Mouse (Mus musculus) kidney, postnatal 10 days (tissue): ENCODE data around the gene Ntm.

Source experiments
- DNase-seq: peaks from one replicate; pipeline ENCODE4 v3.0.0; 2021; ENCODE audit warnings: mixed read lengths

Gene Ntm

DNA sequence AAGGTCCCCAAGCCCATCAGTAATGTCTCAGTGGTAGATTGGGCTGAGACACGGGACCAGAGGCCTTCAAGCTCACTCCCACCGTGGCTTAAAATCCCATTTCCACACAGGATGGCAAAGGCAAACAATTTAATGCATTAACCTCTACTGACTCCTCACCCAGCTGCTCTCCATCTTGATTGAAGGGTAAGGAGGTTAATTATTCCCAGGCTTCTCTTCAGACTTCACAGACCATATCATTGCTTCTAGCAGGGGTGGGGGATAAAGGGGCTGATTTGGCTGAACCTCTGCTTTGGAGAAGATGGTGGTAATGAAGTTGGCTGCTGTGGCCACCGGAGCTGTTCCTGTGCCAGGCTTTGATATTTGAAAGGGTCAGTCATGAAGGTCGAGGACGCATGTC is 754.8 kb downstream of the Ntm start:
- no peak for DNase-seq

DNA sequence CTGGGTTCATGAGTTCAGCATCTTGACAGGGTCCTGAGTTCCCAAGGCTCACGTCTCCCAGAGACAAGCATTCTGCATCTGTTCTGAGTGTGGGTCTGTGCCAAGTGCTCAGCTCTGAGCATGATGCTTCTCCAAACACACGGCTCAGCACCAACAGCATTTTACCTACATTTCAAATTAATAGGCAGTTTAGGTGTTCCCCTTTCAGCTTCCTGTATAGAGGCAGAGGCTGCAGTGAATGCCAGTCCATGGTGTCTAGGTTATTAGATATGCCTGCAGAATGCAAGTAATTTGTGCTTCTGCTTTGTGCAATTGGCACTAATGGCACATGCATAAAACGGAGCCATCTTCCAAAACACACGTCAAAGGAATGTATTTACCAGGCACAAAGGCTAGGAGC is 757.3 kb downstream of the Ntm start:
- no peak for DNase-seq

DNA sequence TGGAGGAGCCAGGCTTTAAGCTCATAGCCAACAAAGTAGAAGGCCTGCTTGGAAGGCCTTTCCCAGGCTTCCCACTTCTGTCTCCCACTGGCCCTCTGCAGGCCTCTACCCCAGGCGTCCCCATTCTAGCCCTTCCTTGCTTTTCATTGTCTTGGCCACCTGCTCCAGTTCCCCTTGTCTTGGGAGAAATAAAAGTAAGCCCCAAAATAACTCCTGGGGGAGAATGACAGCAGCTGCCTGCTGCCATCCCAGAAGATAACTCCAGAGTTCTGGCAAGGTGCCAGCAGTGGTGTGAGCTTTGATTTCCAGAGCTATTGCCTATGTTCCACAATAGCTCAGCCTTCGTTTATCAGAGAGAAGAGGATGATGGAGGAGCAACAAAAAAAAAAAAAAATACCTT is 760.7 kb downstream of the Ntm start:
- DNase-seq, result peak; percentile 12

DNA sequence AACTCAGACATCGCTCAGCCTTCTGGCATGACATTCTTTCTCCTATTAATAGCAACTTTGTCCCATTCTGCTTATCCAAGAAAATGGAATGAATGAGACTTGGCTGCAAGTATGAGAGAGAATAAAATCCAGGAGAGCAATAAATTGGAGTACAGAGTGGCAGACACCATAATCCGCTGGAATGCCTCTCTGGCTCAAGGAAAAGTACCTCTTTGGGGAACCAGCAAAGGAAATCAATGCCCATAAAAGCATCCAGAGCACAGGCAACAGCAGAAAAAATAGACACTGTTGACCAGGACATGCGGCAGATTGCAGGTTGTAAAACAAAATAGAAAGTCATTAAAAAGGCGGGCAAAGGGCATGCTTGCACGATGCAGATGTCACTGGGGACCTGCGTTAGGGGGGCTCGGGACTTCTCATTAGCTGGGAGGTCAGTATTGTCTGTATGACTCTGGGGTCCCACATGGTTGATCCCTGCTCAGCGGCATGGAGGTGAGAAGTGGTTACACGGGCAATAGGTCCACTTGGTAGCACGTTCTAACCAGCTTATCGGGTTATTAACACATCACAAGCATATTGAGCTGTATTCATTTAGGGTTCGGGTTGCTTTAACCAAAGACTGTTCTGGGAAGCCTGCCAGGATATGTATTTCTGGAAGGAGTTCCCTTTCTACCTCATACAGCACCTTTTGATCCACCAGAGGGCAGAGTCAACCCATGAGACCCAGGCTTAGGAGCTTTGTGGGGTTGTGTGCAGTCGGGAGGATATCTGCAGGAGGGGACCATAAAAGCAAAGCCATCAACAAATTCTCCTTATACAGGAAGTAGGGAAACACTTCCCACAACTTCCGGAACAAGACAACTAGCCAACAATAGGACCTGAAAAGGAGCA is 761.5 kb downstream of the Ntm start:
- peak; percentile 69 for DNase-seq

DNA sequence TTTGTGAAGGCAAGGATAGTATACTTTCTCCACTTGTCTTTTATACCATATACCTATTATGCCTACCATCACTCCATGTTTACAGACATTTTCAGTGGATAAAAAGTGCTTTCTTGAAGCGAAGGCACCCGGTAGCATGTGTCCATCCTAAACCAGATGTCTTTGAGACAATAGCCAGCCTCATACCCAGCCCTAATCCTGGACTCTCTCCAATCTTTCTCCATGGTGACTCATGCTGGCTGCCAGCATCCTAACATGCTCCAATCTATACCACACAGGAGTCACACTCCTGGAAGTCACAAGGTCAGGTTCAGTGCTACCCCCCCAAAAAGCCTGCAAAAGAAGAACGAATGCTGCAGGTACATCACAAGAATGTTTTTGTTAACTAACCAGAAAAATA is 765.9 kb downstream of the Ntm start:
- DNase-seq, result no peak

DNA sequence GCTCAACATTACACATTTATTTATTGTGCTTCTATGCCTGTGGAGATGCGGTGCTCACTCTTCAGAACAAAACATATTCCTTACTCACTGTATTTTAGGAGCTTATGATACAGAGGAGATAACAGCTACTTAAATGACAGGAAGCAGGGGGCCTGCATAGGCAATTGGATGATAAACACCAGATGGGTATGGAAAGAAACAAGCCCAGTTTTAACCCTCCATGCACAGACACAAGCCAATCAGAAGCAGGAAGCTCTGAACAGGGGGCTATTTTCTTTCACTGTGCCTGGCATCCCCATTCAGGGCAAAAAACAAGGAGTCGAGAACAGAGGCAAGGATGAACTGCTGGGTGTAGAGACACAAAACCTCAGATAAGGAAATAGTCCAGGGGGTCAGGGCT is 768.7 kb downstream of the Ntm start:
- no peak for DNase-seq

DNA sequence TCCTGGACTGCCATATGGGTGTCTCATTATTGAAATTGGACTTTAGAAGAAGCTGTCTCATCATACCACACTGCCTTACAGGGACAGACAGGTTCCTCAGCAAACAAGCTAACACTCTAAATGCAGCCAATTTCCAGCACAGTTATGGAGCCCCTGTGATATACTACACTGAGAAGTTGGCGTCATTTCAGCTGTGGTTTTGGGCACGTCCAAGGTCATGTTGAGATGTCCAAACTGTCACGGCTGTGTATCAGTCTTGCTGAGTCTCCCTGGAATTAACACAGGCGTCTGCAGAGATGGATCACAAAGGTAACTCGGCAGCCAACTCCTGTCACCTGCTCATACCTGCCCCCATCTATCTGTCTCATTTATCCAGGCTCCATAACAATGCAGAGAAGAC is 779.9 kb downstream of the Ntm start:
- DNase-seq, result no peak

DNA sequence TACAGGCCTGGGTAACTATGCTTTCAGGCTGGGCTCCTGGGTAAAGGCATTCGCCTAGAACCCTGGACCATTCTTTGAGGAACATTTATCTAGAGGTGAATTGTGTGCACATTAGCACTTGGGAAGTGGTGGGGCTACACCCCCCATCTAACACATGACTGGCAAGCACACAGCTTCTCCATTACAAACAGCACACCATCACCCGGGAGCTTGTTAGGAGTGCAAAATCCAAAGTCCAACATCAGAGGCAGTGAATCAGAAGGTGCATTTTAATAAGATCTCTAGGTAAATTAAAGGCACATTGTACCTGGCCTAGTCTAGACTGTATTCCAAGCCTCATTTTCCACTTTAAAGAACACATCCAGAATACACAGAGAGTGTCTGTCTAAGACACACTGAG is 781.3 kb downstream of the Ntm start:
- peak; percentile 12 for DNase-seq

DNA sequence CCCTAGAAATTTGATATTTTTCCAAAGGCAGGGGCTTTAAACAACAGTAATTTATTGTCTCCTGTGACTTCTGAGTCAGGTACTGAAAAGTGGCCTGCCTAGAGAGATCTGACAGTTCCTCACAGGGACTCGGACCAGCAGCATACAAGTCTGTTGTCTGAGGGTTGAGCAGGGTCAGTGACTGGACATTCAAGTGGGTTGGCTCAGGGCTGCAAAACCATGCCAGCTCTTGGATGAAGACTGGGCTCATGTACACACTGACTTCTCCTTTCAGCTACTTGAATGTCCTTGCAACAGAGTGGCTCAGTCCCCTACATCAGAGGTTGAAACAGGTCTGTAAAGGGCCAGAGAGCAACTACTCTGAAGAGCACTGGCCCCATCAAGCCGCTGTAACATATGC is 797.2 kb downstream of the Ntm start:
- DNase-seq, result no peak

DNA sequence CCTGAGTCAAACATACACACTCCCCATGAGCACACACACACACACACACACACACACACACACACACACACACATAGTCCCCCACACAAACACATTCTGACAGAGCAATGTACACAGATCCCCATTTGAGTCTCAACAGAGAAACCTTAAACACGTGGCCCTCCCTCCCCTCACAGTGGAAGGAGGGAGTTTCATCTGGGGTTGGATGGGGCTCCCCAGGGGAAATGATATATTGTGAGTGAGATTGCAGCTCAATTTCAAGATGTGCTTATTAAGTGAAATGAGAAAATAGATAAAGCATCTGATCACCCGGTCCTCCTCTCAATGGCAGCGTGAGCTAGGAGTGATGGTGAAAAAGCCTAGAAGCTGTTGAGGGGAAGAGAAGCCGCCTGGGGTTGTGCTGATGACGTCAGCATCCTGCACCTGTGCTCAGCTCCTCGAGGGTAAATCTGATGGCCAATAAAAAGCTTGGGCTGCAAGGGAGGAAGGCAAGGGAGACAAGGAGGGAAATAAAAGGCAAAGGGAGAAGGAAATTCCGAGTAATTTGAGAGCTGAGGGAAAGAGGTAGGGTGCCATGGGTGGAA is 801.8 kb downstream of the Ntm start:
- DNase-seq, result no peak

DNA sequence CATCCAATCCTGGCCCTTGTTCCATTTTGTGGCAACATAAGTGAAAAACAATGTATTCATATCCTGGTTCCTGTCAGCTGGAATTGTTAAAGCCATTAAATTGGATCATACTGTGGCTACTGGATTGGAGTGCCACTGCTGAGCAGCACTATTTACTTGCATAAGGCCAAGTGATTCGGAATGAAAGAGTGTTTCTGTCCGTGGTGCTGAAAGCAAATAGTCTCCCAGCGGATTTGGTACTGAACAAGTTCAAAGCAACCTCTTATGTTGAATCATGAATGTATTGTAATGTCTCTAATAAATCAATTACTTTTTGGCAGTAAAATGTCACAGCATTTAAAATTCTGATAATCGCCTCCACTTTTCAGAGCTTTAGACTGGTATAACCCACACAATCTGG is 817.0 kb downstream of the Ntm start:
- DNase-seq, result peak; percentile 72

DNA sequence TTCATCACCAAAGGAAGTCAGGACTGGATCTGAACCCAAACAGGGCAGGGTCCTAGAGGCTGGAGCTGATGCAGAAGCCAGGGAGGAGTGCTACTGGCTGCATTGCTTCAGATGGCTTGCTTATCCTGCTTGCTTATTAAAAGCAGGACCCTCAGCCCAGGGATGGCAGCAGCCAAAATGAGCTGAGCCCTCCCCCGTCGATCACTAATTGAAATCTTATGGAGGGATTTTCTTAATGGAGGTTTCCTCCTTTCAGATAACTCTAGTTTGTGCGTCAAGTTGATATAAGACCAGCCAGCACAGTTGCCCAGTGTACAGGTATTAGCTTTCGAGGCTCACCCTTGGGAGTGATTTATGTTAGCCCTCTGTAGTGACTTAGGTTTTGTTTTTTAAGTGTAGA is 826.9 kb downstream of the Ntm start:
- no peak for DNase-seq

DNA sequence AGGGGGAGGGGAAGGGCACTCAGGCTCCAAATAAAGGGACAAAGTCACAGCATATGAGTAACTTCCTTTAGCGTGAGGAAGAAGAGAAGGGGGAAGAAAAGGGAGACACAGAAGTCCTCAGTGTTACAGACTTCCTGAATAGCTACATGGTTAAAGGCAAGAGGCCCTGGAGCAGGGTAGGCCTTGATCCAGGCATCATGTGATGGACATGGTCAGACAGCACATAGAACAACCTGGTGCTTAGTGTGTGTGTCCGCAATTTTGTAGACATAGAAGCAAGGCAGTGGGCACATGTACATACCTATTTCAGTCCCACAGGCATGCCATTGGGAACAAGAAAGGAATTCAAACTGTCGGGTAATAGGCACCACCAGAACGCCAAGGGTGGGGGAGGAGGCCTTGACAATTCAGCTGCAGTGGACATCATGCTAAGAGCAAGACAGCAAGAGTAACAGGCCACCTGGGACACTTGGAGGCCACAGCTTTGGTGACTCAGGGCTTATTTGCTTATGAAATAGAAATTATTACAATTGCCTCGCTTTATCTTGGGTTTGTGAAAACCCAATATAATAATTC is 832.1 kb downstream of the Ntm start:
- no peak for DNase-seq

DNA sequence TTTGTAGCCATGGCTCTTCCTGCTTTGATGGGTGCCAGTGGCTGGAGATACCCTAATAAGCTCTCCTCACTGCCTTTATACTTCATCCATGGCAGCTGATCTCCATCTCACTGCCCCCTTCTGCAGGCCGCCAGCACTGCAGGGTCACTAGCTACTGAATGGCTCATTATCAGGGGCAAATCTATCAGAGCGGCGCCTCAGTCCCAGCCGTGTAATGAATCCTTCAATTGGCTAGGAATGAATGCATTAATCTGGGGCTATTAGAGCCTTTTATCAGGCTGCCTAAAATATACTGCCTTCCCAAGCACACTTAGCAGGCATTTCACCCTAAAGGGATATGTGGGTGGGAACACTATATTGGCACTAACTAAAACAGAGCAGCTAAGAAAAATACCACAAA is 832.6 kb downstream of the Ntm start:
- no peak for DNase-seq

DNA sequence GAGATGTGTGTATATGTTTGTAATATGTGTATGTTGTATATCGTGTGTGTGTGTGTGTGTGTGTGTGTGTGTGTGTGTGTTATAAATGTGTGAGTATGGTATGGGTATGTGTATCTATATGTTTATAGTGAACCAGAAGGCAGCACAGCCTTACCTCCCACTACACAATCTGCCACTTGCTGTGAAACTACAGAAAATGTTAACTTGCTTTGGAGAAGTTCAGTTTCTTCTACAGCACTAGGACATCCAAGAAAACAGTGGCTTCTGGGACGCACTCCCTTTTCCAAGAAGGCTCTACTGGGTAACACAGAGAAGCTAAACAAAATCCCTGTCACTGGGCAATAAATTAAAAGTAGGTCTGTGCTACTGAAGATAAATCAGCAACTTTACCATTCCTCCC is 834.5 kb downstream of the Ntm start:
- no peak for DNase-seq

DNA sequence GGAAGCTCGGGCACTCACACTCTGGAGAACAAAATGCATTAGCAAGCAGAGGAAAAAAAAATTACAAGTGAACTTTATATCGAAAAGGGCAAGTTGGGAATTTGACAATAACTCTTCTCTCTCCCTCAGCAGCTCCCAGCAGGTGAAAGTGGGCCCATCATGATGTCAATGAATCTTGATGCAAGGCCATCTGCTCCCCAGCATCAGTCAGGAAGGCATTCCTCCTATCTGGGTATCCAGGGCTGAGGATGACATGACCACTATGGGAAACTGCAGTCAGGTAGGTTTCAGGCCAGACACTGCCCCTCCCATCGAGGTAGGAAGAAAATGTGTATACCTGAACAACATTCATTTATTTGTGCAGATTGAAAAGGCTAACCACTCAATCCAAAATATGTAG is 838.5 kb downstream of the Ntm start:
- DNase-seq, result no peak

DNA sequence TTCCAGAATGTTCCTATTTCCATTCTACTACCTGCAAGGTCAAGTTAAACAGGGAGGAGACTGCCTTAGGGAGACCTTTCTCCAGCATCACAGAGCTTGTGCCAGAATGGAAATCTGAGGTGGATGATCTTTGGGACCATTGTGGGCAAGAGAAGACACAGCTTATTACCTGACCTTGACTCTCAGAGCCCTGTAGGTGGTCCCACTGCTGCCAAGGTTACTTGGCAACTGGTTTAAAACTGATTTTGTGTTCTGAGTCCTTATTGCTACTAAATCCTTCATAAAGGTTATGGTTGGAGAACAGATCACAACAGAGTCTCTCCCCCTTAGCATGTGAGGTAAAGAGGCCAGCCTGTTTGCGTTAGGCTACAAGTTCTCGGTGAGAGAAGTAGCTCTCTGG is 839.1 kb downstream of the Ntm start:
- DNase-seq, result no peak

DNA sequence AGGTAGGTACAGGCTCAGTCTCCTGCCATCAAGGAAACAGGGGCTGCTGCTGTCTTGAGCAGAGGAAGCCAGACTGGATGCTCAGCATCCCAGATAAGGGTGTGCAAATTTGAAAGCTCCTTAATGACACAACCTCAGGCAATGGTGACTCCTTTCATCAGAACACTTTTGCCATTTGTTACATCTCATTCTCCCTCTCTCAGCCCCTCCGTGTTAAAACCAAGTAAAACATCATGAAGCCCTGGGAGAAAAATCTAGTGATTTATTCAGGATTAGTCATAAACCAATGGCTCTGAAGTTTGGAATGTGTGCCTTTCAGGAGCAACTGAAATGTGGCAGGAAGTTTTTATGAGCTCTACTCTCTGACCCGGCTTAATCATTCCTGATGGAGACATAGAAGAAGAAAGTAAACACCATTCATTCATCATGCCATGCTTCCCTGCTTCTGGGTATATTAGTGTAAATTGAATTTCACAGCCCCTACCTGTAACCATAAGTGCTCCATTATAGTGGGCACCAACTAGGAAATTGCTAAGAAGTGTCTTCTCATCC is 845.3 kb downstream of the Ntm start:
- no peak for DNase-seq

DNA sequence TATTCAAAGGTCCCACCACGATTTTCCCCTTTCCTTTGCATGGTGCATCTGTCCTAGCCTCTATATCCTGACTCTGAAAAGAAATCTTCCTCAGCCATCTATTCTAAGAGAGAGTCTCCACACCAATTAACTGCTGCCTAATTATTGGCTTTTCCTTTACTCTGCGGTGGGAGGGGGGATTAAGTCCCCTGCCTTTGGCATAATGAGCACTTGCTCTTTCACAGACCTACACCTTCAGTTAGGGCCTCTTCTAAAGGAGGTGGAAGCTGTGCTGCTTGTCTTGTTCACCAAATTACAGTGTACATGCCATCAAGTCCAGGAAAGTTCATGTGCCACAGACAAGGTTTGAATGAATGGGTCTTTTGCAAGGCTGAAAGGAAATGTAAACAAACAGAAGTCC is 847.6 kb downstream of the Ntm start:
- no peak for DNase-seq

DNA sequence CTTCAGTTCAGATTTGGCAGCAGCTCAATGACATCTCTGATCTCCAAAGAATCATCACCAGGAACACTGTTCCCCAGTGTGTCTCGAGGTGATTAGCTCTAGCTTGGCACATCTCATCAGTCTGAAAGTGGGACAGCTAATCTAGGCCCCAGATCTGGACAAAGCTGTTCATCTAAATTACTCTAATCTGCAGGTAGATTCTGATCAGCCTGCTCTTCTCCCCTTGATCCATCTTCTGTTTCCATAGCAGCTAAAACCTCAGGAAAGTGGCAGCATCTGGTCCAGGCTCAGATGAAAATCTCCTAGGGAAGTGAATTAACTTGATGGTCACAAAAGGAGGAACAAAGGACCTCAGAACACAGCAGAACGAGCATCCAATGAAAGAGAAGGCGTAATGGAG is 856.2 kb downstream of the Ntm start:
- DNase-seq, result no peak

DNA sequence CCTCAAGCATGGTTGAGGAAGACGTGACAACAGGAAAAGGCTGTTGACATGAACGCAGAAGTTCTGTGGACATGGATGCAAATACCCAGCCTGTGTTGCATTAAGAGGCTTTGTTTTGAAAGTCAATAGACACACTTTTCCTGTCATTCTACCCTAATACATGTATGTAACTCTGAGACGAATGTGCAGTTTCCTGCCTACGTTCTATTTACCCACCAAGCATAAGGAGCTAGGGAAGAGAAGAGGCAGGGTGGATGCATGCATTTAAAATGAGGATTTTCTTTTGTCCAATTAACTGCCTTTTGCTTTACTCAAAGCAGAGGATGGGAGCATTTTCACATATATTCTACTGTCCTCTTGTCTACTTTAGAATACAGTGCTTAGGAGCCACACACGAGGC is 858.5 kb downstream of the Ntm start:
- no peak for DNase-seq

DNA sequence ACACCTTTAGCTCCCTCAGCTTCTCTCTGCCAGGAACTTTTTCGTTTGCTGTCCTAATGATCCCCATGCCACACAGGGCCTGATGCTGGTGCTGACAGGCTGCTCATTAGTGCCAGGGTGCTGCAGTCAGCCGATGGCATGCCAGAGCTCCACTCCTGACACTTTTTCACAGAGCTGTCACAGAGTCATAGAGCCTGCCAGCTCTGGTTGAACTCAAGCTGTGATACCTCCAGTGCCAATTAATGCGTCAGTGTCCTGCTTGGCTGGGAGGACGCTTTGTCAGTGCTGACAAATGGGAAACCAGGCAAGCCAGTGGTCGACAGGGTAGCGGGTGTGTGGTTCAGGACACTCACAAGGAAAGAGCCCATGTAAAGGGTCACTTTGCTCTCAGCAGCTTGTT is 858.9 kb downstream of the Ntm start:
- DNase-seq, result no peak

DNA sequence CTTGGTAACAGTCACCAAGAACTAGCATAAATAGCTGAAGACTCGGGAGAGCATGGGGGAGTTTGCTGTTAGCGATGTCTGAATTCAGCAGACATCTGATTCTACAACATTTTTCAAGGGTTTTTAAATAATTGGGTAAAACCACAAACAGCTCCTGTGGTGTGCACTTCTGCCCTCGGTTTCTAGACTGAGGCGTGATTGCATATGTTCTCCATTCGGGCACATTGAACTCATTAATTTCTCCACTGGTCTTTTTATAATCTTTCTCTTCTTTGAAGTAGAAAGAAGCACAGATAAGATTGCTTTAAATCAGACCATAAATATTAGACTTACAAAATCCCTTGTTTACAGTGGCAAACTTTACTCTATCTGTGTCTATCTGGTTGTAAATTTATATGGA is 862.3 kb downstream of the Ntm start:
- DNase-seq, result no peak

DNA sequence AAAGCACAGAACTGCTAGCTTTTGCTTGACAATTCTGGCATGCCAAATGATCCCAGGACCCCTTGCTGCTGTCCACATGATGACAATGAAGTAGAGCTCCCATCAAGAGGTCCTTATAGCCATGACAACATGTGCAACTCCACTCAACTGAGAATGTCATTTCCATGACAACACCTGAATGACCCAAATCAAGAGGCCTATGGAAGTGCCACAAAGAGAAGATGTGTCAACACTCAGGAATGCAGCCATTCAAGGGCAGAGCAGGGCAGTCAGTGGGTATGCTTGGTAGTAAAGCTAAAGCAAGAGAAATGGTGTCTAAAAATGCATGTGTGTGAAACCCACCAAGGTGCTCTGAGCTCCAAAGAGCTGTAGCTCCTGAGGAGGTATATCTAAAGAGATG is 870.5 kb downstream of the Ntm start:
- no peak for DNase-seq
